Mouse (Mus musculus) limb, embryonic 15.5 days (tissue): Measurements from ENCODE around the gene Chst8. TPM values are rescaled to one million over a fixed set of nuclear protein-coding genes. Genes with fewer than 3 reads are reported as not detected.

Experiments
- ATAC-seq: fragments of 200-750 bp; cut with Nextera tagmentation; 2 replicates; pipeline ENCODE4 v1.8.0; 2017; ENCODE audit warnings: low read depth, moderate TSS enrichment; ENCODE audit not compliant: insufficient number of reproducible peaks, low FRiP score, low TSS enrichment
- H3K27ac ChIP-seq: fragments of 300-500 bp; sonication (generic); 2 replicates; pipeline ENCODE4 v1.5.1; 2015; ENCODE audit warnings: moderate library complexity, mild to moderate bottlenecking, inconsistent platforms
- H3K27me3 ChIP-seq: fragments of 300-500 bp; sonication (generic); 2 replicates; pipeline ENCODE4 v1.6.1; 2015; ENCODE audit warnings: inconsistent platforms
- H3K36me3 ChIP-seq: fragments of 300-500 bp; sonication (generic); 2 replicates; pipeline ENCODE4 v1.6.1; 2015; ENCODE audit warnings: inconsistent platforms
- H3K4me1 ChIP-seq: fragments of 300-500 bp; sonication (generic); 2 replicates; pipeline ENCODE4 v1.6.1; 2015; ENCODE audit warnings: inconsistent platforms
- H3K4me2 ChIP-seq: fragments of 300-500 bp; sonication (generic); 2 replicates; pipeline ENCODE4 v1.6.1; 2015; ENCODE audit warnings: mild to moderate bottlenecking, inconsistent platforms
- H3K4me3 ChIP-seq: fragments of 300-500 bp; sonication (generic); 2 replicates; pipeline ENCODE4 v1.5.1; 2015; ENCODE audit warnings: mild to moderate bottlenecking, inconsistent platforms
- H3K9ac ChIP-seq: fragments of 300-500 bp; sonication (generic); 2 replicates; pipeline ENCODE4 v1.6.1; 2015; ENCODE audit warnings: inconsistent platforms
- H3K9me3 ChIP-seq: fragments of 300-500 bp; sonication (generic); 2 replicates; pipeline ENCODE4 v1.6.1; 2016; ENCODE audit warnings: inconsistent platforms
- WGBS: fragments of 180-500 bp; shearing (Covaris S2); methylation state at CpG from one replicate; pipeline ENCODE4 v1.1.7; 2015; 5-methylcytosine and 5-hydroxymethylcytosine counted together
- polyA plus RNA-seq: library from polyadenylated mRNA; unstranded; fragments of >200 nt; fragmentation: Nextera tagmentation; extraction: Ambion mirVana; gene quantifications from 2 replicates; pipeline ENCODE4 v1.2.1, GENCODE M21; 2015

Chst8 gene
- polyA plus RNA-seq, 1 experiment from 2014 or later, result 1.2 TPM

- Histone ChIP-seq H3K27ac (no peak overlapping the region), H3K9ac (no peak overlapping the region), H3K27me3 (peaks cover 7% of the 10 kb centered on the region; the same call in 1 of the 2 replicates), H3K4me2 (0 out of 2 replicates have a peak overlapping the region, but pooled peaks have one; percentile 2), H3K4me1 (peaks cover 21% of the 10 kb centered on the region), H3K36me3 (no peaks in the 10 kb centered on the region), H3K9me3 (no peaks in the 10 kb centered on the region), H3K4me3 (no peak overlapping the region)
- 3% methylated on average over 11 of the region's 11 CpGs for WGBS
- ATAC-seq, result no peak
These were observed 13.8 kb downstream of the Chst8 start for GRCm38 (mm10) chr7:34798441-34799403.

DNA sequence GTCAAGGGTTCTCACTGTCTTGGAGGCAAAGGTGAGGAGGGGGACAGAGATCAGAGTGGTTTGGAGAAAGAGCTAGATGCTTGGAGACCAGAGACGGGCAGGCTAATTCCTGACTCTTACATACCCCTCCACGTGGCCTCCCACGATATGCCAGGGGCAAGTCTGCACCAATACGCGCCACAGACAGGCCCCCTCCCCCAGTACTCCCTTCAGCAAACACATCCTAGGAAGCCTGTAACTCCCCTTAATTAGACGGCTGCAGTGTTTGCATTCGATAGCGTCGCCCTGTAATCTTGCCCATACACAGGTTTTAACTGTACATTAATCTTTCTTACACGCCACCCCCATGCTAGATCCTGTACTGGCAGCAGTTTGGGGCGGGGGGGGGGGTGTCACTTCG lies 14.5 kb downstream of the Chst8 start:
- no peak for ATAC-seq
- no peak overlapping the region for H3K27ac ChIP-seq

GRCm38 (mm10) chr7:34790459-34790858 lies 22.1 kb downstream of the Chst8 start:
- Histone ChIP-seq H3K36me3 (no peaks in the 10 kb centered on the region), H3K27ac (no peak overlapping the region), H3K9ac (no peak overlapping the region), H3K27me3 (no peaks in the 10 kb centered on the region), H3K9me3 (no peaks in the 10 kb centered on the region), H3K4me2 (no peak overlapping the region), H3K4me3 (no peak overlapping the region), H3K4me1 (no peaks in the 10 kb centered on the region)
- 80% methylated on average over 7 of the region's 7 CpGs for WGBS
- no peak for ATAC-seq

More for the DNA sequence above, 14.5 kb downstream of the Chst8 start:
- 0 out of 2 replicates have a peak overlapping the region, but pooled peaks have one; percentile 2 for H3K4me2 ChIP-seq
- no peaks in the 10 kb centered on the region for H3K36me3 ChIP-seq
- H3K4me3 ChIP-seq, result no peak overlapping the region
- H3K9ac ChIP-seq, result no peak overlapping the region
- 4% methylated on average over 12 of the region's 12 CpGs for WGBS
- H3K27me3 ChIP-seq, result peaks cover 7% of the 10 kb centered on the region; the same call in 1 of the 2 replicates
- H3K4me1 ChIP-seq, result peaks cover 21% of the 10 kb centered on the region
- no peaks in the 10 kb centered on the region for H3K9me3 ChIP-seq

- H3K27ac ChIP-seq, result no peak overlapping the region
- H3K4me3 ChIP-seq, result no peak overlapping the region
- H3K9me3 ChIP-seq, result no peaks in the 10 kb centered on the region
- no peaks in the 10 kb centered on the region for H3K36me3 ChIP-seq
- no peak overlapping the region for H3K9ac ChIP-seq
- ATAC-seq, result no peak
- H3K27me3 ChIP-seq, result no peaks in the 10 kb centered on the region
- no peaks in the 10 kb centered on the region for H3K4me1 ChIP-seq
- H3K4me2 ChIP-seq, result no peak overlapping the region
These were observed 25.3 kb downstream of the Chst8 start for GRCm38 (mm10) chr7:34787171-34787570.

- Histone ChIP-seq H3K9me3 (no peaks in the 10 kb centered on the region), H3K4me3 (no peak overlapping the region), H3K36me3 (no peaks in the 10 kb centered on the region), H3K27me3 (no peaks in the 10 kb centered on the region), H3K27ac (no peak overlapping the region), H3K9ac (no peak overlapping the region), H3K4me1 (no peaks in the 10 kb centered on the region), H3K4me2 (no peak overlapping the region)
- WGBS, result 64% methylated on average over 6 of the region's 6 CpGs
- no peak for ATAC-seq
These were observed 27.5 kb downstream of the Chst8 start for GRCm38 (mm10) chr7:34785052-34785451.

- H3K4me3 ChIP-seq, result no peak overlapping the region
- WGBS, result 58% methylated on average over 9 of the region's 9 CpGs
- no peaks in the 10 kb centered on the region for H3K27me3 ChIP-seq
- no peak overlapping the region for H3K9ac ChIP-seq
- ATAC-seq, result no peak
- no peak overlapping the region for H3K27ac ChIP-seq
- no peak overlapping the region for H3K4me2 ChIP-seq
- H3K36me3 ChIP-seq, result no peaks in the 10 kb centered on the region
- no peaks in the 10 kb centered on the region for H3K4me1 ChIP-seq
- H3K9me3 ChIP-seq, result no peaks in the 10 kb centered on the region
These were observed 28.0 kb downstream of the Chst8 start for GRCm38 (mm10) chr7:34784469-34784868.

- H3K4me1 ChIP-seq, result no peaks in the 10 kb centered on the region
- no peak overlapping the region for H3K27ac ChIP-seq
- ATAC-seq, result no peak
- no peak overlapping the region for H3K9ac ChIP-seq
- H3K27me3 ChIP-seq, result no peaks in the 10 kb centered on the region
- no peak overlapping the region for H3K4me3 ChIP-seq
- H3K36me3 ChIP-seq, result no peaks in the 10 kb centered on the region
- no peaks in the 10 kb centered on the region for H3K9me3 ChIP-seq
- no peak overlapping the region for H3K4me2 ChIP-seq
These were observed 30.5 kb downstream of the Chst8 start for GRCm38 (mm10) chr7:34781988-34782387.

- Histone ChIP-seq H3K36me3 (no peaks in the 10 kb centered on the region), H3K9ac (no peak overlapping the region), H3K4me2 (no peak overlapping the region), H3K9me3 (no peaks in the 10 kb centered on the region), H3K4me1 (no peaks in the 10 kb centered on the region), H3K27me3 (no peaks in the 10 kb centered on the region), H3K4me3 (no peak overlapping the region), H3K27ac (no peak overlapping the region)
- no peak for ATAC-seq
- WGBS, result 89% methylated on average over 2 of the region's 2 CpGs
These were observed 31.3 kb downstream of the Chst8 start for GRCm38 (mm10) chr7:34781217-34781616.

DNA sequence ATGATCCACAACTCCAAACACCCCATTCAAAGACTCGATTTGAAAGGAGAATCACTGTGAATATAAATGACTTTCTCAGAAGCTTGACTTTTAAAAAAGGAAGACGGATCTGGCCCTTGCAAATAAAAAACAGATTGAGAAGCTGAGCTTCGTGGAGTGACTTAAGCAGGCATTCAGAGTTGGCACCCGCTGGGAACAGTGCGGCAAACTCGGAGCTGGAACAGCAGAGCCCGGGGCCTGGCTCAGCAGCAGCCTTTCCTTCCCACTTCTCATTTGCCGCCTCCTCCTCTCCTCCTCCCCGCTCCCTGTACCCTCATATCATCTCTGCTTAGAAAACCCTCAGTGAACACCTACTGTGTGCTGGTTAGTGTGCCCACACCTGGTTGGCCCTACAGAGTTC lies 34.1 kb downstream of the Chst8 start:
- no peaks in the 10 kb centered on the region for H3K36me3 ChIP-seq
- H3K4me2 ChIP-seq, result no peak overlapping the region
- ATAC-seq, result no peak
- H3K4me3 ChIP-seq, result no peak overlapping the region
- no peak overlapping the region for H3K27ac ChIP-seq
- H3K4me1 ChIP-seq, result peaks cover 11% of the 10 kb centered on the region
- WGBS, result 25% methylated on average over 9 of the region's 9 CpGs
- H3K27me3 ChIP-seq, result no peaks in the 10 kb centered on the region
- no peaks in the 10 kb centered on the region for H3K9me3 ChIP-seq
- no peak overlapping the region for H3K9ac ChIP-seq

GRCm38 (mm10) chr7:34775659-34776058 lies 36.9 kb downstream of the Chst8 start:
- no peak overlapping the region for H3K4me2 ChIP-seq
- no peak overlapping the region for H3K4me3 ChIP-seq
- H3K27me3 ChIP-seq, result no peaks in the 10 kb centered on the region
- H3K9me3 ChIP-seq, result no peaks in the 10 kb centered on the region
- H3K4me1 ChIP-seq, result peaks cover 11% of the 10 kb centered on the region
- ATAC-seq, result no peak
- H3K27ac ChIP-seq, result no peak overlapping the region
- no peaks in the 10 kb centered on the region for H3K36me3 ChIP-seq
- H3K9ac ChIP-seq, result no peak overlapping the region
- WGBS, result 84% methylated on average over 12 of the region's 12 CpGs

DNA sequence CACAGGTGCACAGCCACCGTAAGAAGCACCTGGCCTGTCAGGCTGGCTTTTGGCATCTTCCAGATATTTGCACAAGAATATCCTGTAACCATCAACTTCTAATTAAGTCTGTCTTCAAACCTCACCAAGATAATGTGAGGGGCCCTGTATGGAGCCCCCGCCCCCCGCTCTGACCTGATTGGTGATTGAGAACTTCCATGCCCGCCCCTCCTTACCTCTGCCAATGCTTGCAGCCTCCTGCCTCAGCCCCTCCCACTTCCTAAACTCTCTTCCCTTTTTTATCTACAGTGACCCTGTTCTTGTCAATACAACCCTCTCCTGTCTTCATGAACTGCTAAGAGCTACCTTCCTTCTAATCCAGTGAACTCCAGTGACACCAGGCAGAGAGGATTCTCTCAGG lies 37.6 kb downstream of the Chst8 start:
- no peak for ATAC-seq
- no peak overlapping the region for H3K27ac ChIP-seq
- 67% methylated on average over 4 of the region's 4 CpGs for WGBS

GRCm38 (mm10) chr7:34774020-34774419 lies 38.5 kb downstream of the Chst8 start:
- peak overlapping the region; percentile 34 for H3K4me2 ChIP-seq
- no peak overlapping the region for H3K9ac ChIP-seq
- H3K4me1 ChIP-seq, result peaks cover 11% of the 10 kb centered on the region

More for the DNA sequence above, 37.6 kb downstream of the Chst8 start:
- Histone ChIP-seq H3K27me3 (no peaks in the 10 kb centered on the region), H3K9me3 (no peaks in the 10 kb centered on the region), H3K9ac (no peak overlapping the region), H3K36me3 (no peaks in the 10 kb centered on the region), H3K4me2 (no peak overlapping the region), H3K4me3 (no peak overlapping the region), H3K4me1 (peaks cover 11% of the 10 kb centered on the region)

More at GRCm38 (mm10) chr7:34774020-34774419, 38.5 kb downstream of the Chst8 start:
- Histone ChIP-seq H3K36me3 (no peaks in the 10 kb centered on the region), H3K27me3 (no peaks in the 10 kb centered on the region), H3K9me3 (no peaks in the 10 kb centered on the region), H3K27ac (no peak overlapping the region), H3K4me3 (no peak overlapping the region)
- ATAC-seq, result no peak
- 13% methylated on average over 13 of the region's 13 CpGs for WGBS
